Mouse (Mus musculus) kidney, embryonic 14.5 days (tissue): ENCODE measurements at regions not wholly inside any gene's neighbourhood (a gene's known extent, or its start where the extent isn't known, plus 50 kb on each side); places are given as distances from the start of the nearest gene placed in this dataset.

Experiments
- ATAC-seq: fragments of 200-750 bp; cut with Nextera tagmentation; 2 replicates; pipeline ENCODE4 v1.8.0; 2017; ENCODE audit warnings: moderate number of reproducible peaks, mild to moderate bottlenecking, moderate TSS enrichment, moderate library complexity; ENCODE audit not compliant: low FRiP score, low TSS enrichment
- H3K27ac ChIP-seq: fragments of 300-500 bp; sonication (generic); 2 replicates; pipeline ENCODE4 v1.5.1; 2014; ENCODE audit warnings: low read depth, mild to moderate bottlenecking, low read length, moderate library complexity, mixed read lengths
- H3K27me3 ChIP-seq: fragments of 300-500 bp; sonication (generic); 2 replicates; pipeline ENCODE4 v1.6.1; 2014; ENCODE audit warnings: mild to moderate bottlenecking, low read length; ENCODE audit not compliant: control insufficient read depth, insufficient read depth
- H3K36me3 ChIP-seq: fragments of 300-500 bp; sonication (generic); 2 replicates; pipeline ENCODE4 v1.6.1; 2014; ENCODE audit warnings: low read length, mixed read lengths; ENCODE audit not compliant: control insufficient read depth, insufficient read depth
- H3K4me1 ChIP-seq: fragments of 300-500 bp; sonication (generic); 2 replicates; pipeline ENCODE4 v1.6.1; 2014; ENCODE audit warnings: low read length, mixed read lengths; ENCODE audit not compliant: control insufficient read depth, insufficient read depth
- H3K4me2 ChIP-seq: fragments of 300-500 bp; sonication (generic); replicated peaks from 2 replicates; pipeline ENCODE4 v1.6.1; 2014; ENCODE audit warnings: low read depth, mild to moderate bottlenecking, low read length
- H3K4me3 ChIP-seq: fragments of 300-500 bp; sonication (generic); 2 replicates; pipeline ENCODE4 v1.5.1; 2014; ENCODE audit warnings: mild to moderate bottlenecking, low read length
- H3K9ac ChIP-seq: fragments of 300-500 bp; sonication (generic); 2 replicates; pipeline ENCODE4 v1.6.1; 2014; ENCODE audit warnings: low read depth, mild to moderate bottlenecking, low read length, moderate library complexity
- H3K9me3 ChIP-seq: fragments of 300-500 bp; sonication (generic); 2 replicates; pipeline ENCODE4 v1.6.1; 2016; ENCODE audit warnings: low read length; ENCODE audit not compliant: control insufficient read depth
- WGBS: fragments of 180-500 bp; shearing (Covaris S2); extraction: QIAGEN DNeasy Blood & Tissue Kit; methylation state at CpG from one replicate; pipeline ENCODE4 v1.1.7; 2014; 5-methylcytosine and 5-hydroxymethylcytosine counted together

- no peaks in the 10 kb centered on the region for H3K4me1 ChIP-seq
- no peak overlapping the region for H3K9ac ChIP-seq
- H3K4me2 ChIP-seq, result no peak overlapping the region
- no peak overlapping the region for H3K27ac ChIP-seq
- no peak for ATAC-seq
- H3K9me3 ChIP-seq, result peaks cover 3% of the 10 kb centered on the region; the same call in 1 of the 2 replicates
- H3K4me3 ChIP-seq, result no peak overlapping the region
- no peaks in the 10 kb centered on the region for H3K36me3 ChIP-seq
- no peaks in the 10 kb centered on the region for H3K27me3 ChIP-seq
- 80% methylated on average over 6 of the region's 6 CpGs for WGBS
These were observed 149.5 kb upstream of the Frmd6 start for GRCm38 (mm10) chr12:70675846-70676245.

- no peak overlapping the region for H3K9ac ChIP-seq
- H3K4me3 ChIP-seq, result no peak overlapping the region
- whole genome bisulfite sequencing, result 81% methylated on average over 20 of the region's 20 CpGs
- H3K4me1 ChIP-seq, result no peaks in the 10 kb centered on the region
- ATAC-seq, result no peak
- H3K27me3 ChIP-seq, result no peaks in the 10 kb centered on the region
- no peak overlapping the region for H3K4me2 ChIP-seq
- H3K9me3 ChIP-seq, result no peaks in the 10 kb centered on the region; the same call in 1 of the 2 replicates
- no peaks in the 10 kb centered on the region for H3K36me3 ChIP-seq
- H3K27ac ChIP-seq, result no peak overlapping the region
These were observed 145.5 kb upstream of the Frmd6 start for GRCm38 (mm10) chr12:70679701-70680425.

GRCm38 (mm10) chr12:70681407-70681990 is 143.8 kb upstream of the Frmd6 start:
- H3K4me3 ChIP-seq, result no peak overlapping the region
- WGBS, result 80% methylated on average over 8 of the region's 8 CpGs
- no peak for ATAC-seq
- no peaks in the 10 kb centered on the region; the same call in 1 of the 2 replicates for H3K9me3 ChIP-seq
- no peaks in the 10 kb centered on the region for H3K4me1 ChIP-seq
- H3K36me3 ChIP-seq, result no peaks in the 10 kb centered on the region
- no peaks in the 10 kb centered on the region for H3K27me3 ChIP-seq
- no peak overlapping the region for H3K27ac ChIP-seq
- no peak overlapping the region for H3K4me2 ChIP-seq
- H3K9ac ChIP-seq, result no peak overlapping the region

- no peaks in the 10 kb centered on the region for H3K27me3 ChIP-seq
- no peaks in the 10 kb centered on the region for H3K9me3 ChIP-seq
- H3K36me3 ChIP-seq, result no peaks in the 10 kb centered on the region
- WGBS, result 74% methylated on average over 9 of the region's 9 CpGs
- no peak for ATAC-seq
- no peak overlapping the region for H3K27ac ChIP-seq
- no peak overlapping the region for H3K4me2 ChIP-seq
- H3K4me1 ChIP-seq, result no peaks in the 10 kb centered on the region
- H3K9ac ChIP-seq, result no peak overlapping the region
- H3K4me3 ChIP-seq, result no peak overlapping the region
These were observed 141.0 kb upstream of the Frmd6 start for GRCm38 (mm10) chr12:70684354-70684753.

- Histone ChIP-seq H3K36me3 (no peaks in the 10 kb centered on the region), H3K9me3 (no peaks in the 10 kb centered on the region), H3K27ac (no peak overlapping the region), H3K4me2 (no peak overlapping the region), H3K4me1 (no peaks in the 10 kb centered on the region), H3K4me3 (no peak overlapping the region), H3K9ac (no peak overlapping the region), H3K27me3 (no peaks in the 10 kb centered on the region)
- WGBS, result 86% methylated on average over 10 of the region's 10 CpGs
- ATAC-seq, result no peak
These were observed 139.9 kb upstream of the Frmd6 start for GRCm38 (mm10) chr12:70685432-70685831.

- H3K4me3 ChIP-seq, result no peak overlapping the region
- 95% methylated on average over 10 of the region's 10 CpGs for WGBS
- no peak overlapping the region for H3K9ac ChIP-seq
- no peaks in the 10 kb centered on the region for H3K4me1 ChIP-seq
- H3K27ac ChIP-seq, result no peak overlapping the region
- no peaks in the 10 kb centered on the region for H3K36me3 ChIP-seq
- no peak for ATAC-seq
- no peaks in the 10 kb centered on the region for H3K9me3 ChIP-seq
- no peak overlapping the region for H3K4me2 ChIP-seq
- no peaks in the 10 kb centered on the region for H3K27me3 ChIP-seq
These were observed 139.0 kb upstream of the Frmd6 start for GRCm38 (mm10) chr12:70686337-70686736.

- Histone ChIP-seq H3K4me2 (no peak overlapping the region), H3K4me3 (no peak overlapping the region), H3K36me3 (no peaks in the 10 kb centered on the region), H3K9ac (no peak overlapping the region), H3K27me3 (no peaks in the 10 kb centered on the region), H3K4me1 (no peaks in the 10 kb centered on the region), H3K9me3 (no peaks in the 10 kb centered on the region), H3K27ac (no peak overlapping the region)
- 73% methylated on average over 12 of the region's 12 CpGs for WGBS
- ATAC-seq, result no peak
These were observed 138.3 kb upstream of the Frmd6 start for GRCm38 (mm10) chr12:70686971-70687370.

- 80% methylated on average over 5 of the region's 5 CpGs for WGBS
- H3K4me2 ChIP-seq, result no peak overlapping the region
These were observed 130.2 kb upstream of the Frmd6 start for GRCm38 (mm10) chr12:70695162-70695561.

GRCm38 (mm10) chr12:70696256-70696655 is 129.1 kb upstream of the Frmd6 start:
- no peaks in the 10 kb centered on the region for H3K36me3 ChIP-seq
- H3K4me3 ChIP-seq, result no peak overlapping the region
- no peaks in the 10 kb centered on the region for H3K9me3 ChIP-seq
- H3K4me1 ChIP-seq, result no peaks in the 10 kb centered on the region
- 48% methylated on average over 6 of the region's 6 CpGs for WGBS
- ATAC-seq, result no peak
- H3K4me2 ChIP-seq, result no peak overlapping the region
- no peaks in the 10 kb centered on the region for H3K27me3 ChIP-seq
- no peak overlapping the region for H3K9ac ChIP-seq
- H3K27ac ChIP-seq, result no peak overlapping the region

More at GRCm38 (mm10) chr12:70695162-70695561, 130.2 kb upstream of the Frmd6 start:
- Histone ChIP-seq H3K27me3 (no peaks in the 10 kb centered on the region), H3K27ac (no peak overlapping the region), H3K36me3 (no peaks in the 10 kb centered on the region), H3K9me3 (no peaks in the 10 kb centered on the region), H3K4me1 (no peaks in the 10 kb centered on the region), H3K9ac (no peak overlapping the region), H3K4me3 (no peak overlapping the region)
- ATAC-seq, result no peak
